9 mouse cellular contexts compared by ENCODE assay signal in genomic region chr11:118957070-118957471, GRCm38 (mm10). TPM values are rescaled to one million over a fixed set of nuclear protein-coding genes. Genes with fewer than 3 reads are reported as not detected.
A peak's percentile ranks its signal among the peaks of the same experiment; 100 is the strongest.
DNase-seq lines count a peak whose midpoint lies in the region; ATAC-seq and TF ChIP-seq lines count a peak whose summit lies in the region.
"Had no signal": no experiment of that assay in that cellular context is flagged by ENCODE, and none has a peak within 500 bp of the region (broad histone marks: within the 10 kb centered on the region; RNA-seq: fewer than 3 reads in every experiment).

No protein-coding gene starts in this region.

- H3K4me1 ChIP-seq in limb, embryonic 13.5 days, result peaks cover 38% of the 10 kb centered on the region
- peaks cover 21% of the 10 kb centered on the region; the same call in 1 of the 2 replicates for H3K4me1 ChIP-seq in limb, embryonic 10.5 days
- peaks cover 23% of the 10 kb centered on the region for H3K4me1 ChIP-seq in heart, embryonic 13.5 days
- H3K4me1 ChIP-seq in kidney, embryonic 14.5 days (ENCODE audit: control insufficient read depth, insufficient read depth, low read length), result no peaks in the 10 kb centered on the region

- H3K36me3 ChIP-seq in limb, embryonic 13.5 days, result no peaks in the 10 kb centered on the region
- no peaks in the 10 kb centered on the region for H3K36me3 ChIP-seq in limb, embryonic 10.5 days
- no peaks in the 10 kb centered on the region for H3K36me3 ChIP-seq in heart, embryonic 13.5 days
- H3K36me3 ChIP-seq in kidney, embryonic 14.5 days (ENCODE audit: control insufficient read depth, insufficient read depth, low read length), result no peaks in the 10 kb centered on the region

- no peaks in the 10 kb centered on the region for H3K27me3 ChIP-seq in limb, embryonic 13.5 days
- no peaks in the 10 kb centered on the region; the same call in 1 of the 2 replicates for H3K27me3 ChIP-seq in limb, embryonic 10.5 days (ENCODE audit: low read depth, poor library complexity, severe bottlenecking)
- H3K27me3 ChIP-seq in heart, embryonic 13.5 days (replicated peaks), result peaks cover 21% of the 10 kb centered on the region
- H3K27me3 ChIP-seq in kidney, embryonic 14.5 days (ENCODE audit: control insufficient read depth, insufficient read depth, low read length), result no peaks in the 10 kb centered on the region

- intact Hi-C loops in left cerebral cortex, adult 2 months (cut with DNase I), result no loop called here

- H3K9me3 ChIP-seq in limb, embryonic 13.5 days, result no peaks in the 10 kb centered on the region
- H3K9me3 ChIP-seq in limb, embryonic 10.5 days (replicated peaks), result no peaks in the 10 kb centered on the region
- no peaks in the 10 kb centered on the region for H3K9me3 ChIP-seq in heart, embryonic 13.5 days
- no peaks in the 10 kb centered on the region for H3K9me3 ChIP-seq in kidney, embryonic 14.5 days (ENCODE audit: control insufficient read depth, low read length)

- no peak for ATAC-seq in limb, embryonic 13.5 days (ENCODE audit: low FRiP score, low read depth)
- ATAC-seq in heart, embryonic 13.5 days (ENCODE audit: extremely low read depth, insufficient number of reproducible peaks, low FRiP score, low TSS enrichment), result peak; percentile 28; the same call in 1 of the 2 replicates
- no peak for ATAC-seq in kidney, embryonic 14.5 days (ENCODE audit: low FRiP score, low TSS enrichment)

- DNase-seq in limb, embryonic 10.5 days (ENCODE audit: low spot score), result no peak
- peak; percentile 13 for DNase-seq in fibroblast of lung, adult 2 months (ENCODE audit: low read depth)
- peak; percentile 62 to 64 for DNase-seq in left cerebral cortex, adult 2 months (ENCODE audit: extremely low spot score in 1 of 2, low spot score in 2 of 2)
- DNase-seq in right cerebral cortex, adult 18-20 months, result peak; percentile 64
- no peak for DNase-seq in embryo, embryonic 11 days

- no peak overlapping the region; the same call in 1 of the 2 replicates for H3K4me2 ChIP-seq in limb, embryonic 13.5 days (replicated peaks)
- peak overlapping the region; percentile 53 for H3K4me2 ChIP-seq in heart, embryonic 13.5 days
- no peak overlapping the region for H3K4me2 ChIP-seq in kidney, embryonic 14.5 days (replicated peaks; ENCODE audit: low read depth, low read length)

- TF ChIP-seq CTCF in left cerebral cortex, adult 2 months (IDR thresholded peaks at IDR 0.05), result no peak

- H3K9ac ChIP-seq in limb, embryonic 13.5 days, result no peak overlapping the region
- peak overlapping the region; percentile 37; the same call in 1 of the 2 replicates for H3K9ac ChIP-seq in heart, embryonic 13.5 days
- H3K9ac ChIP-seq in kidney, embryonic 14.5 days (ENCODE audit: low read depth, low read length), result no peak overlapping the region

- no peak overlapping the region for H3K4me3 ChIP-seq in limb, embryonic 13.5 days
- no peak overlapping the region for H3K4me3 ChIP-seq in limb, embryonic 10.5 days
- H3K4me3 ChIP-seq in heart, embryonic 13.5 days, result no peak overlapping the region; the same call in 1 of the 2 replicates
- no peak overlapping the region for H3K4me3 ChIP-seq in left cerebral cortex, adult 2 months
- no peak overlapping the region for H3K4me3 ChIP-seq in kidney, embryonic 14.5 days (ENCODE audit: low read length)

- H3K27ac ChIP-seq in limb, embryonic 13.5 days, result peak overlapping the region; percentile 48; the same call in 1 of the 2 replicates
- H3K27ac ChIP-seq in limb, embryonic 10.5 days, result no peak overlapping the region
- H3K27ac ChIP-seq in heart, embryonic 13.5 days (replicated peaks), result peak overlapping the region; percentile 63
- no peak overlapping the region for H3K27ac ChIP-seq in left cerebral cortex, adult 2 months
- no peak overlapping the region for H3K27ac ChIP-seq in kidney, embryonic 14.5 days (ENCODE audit: low read depth, low read length)

- 44% methylated on average over 14 of the region's 14 CpGs for WGBS in limb, embryonic 13.5 days
- 74% methylated on average over 14 of the region's 14 CpGs for WGBS in limb, embryonic 10.5 days
- 34% methylated on average over 14 of the region's 14 CpGs for WGBS in heart, embryonic 13.5 days
- 73% methylated on average over 14 of the region's 14 CpGs for WGBS in kidney, embryonic 14.5 days

RNA-seq across cellular contexts. Expression of gene Enpp7, which starts 30.9 kb away (rescaled TPM):
- not detected in 2 replicates for polyA plus RNA-seq in limb, embryonic 13.5 days (2015; fragmentation: Nextera tagmentation; extraction: Ambion mirVana)
- polyA plus RNA-seq in limb, embryonic 10.5 days (2016; fragmentation: Nextera tagmentation; extraction: Ambion mirVana), result not detected in 2 replicates
- not detected in 2 replicates for polyA plus RNA-seq in heart, embryonic 13.5 days (2015; fragmentation: Nextera tagmentation; extraction: Ambion mirVana)
- total RNA-seq in left cerebral cortex, adult 2 months (2021), result not detected
- not detected in 2 replicates for polyA plus RNA-seq in kidney, embryonic 14.5 days (2014; fragmentation: Nextera tagmentation; extraction: Ambion mirVana)
- total RNA-seq: ES-E14 had no signal

RNA-seq across cellular contexts. Expression of gene Rbfox3, which starts 45.7 kb away (rescaled TPM):
- polyA plus RNA-seq in limb, embryonic 13.5 days (2015; fragmentation: Nextera tagmentation; extraction: Ambion mirVana), result 0.93 and 1.2 TPM in 2 replicates
- 1.4 and 1.7 TPM in 2 replicates for polyA plus RNA-seq in limb, embryonic 10.5 days (2016; fragmentation: Nextera tagmentation; extraction: Ambion mirVana)
- polyA plus RNA-seq in heart, embryonic 13.5 days (2015; fragmentation: Nextera tagmentation; extraction: Ambion mirVana), result 0.13 and 0.20 TPM in 2 replicates
- 100 to 1,000 TPM; 345 to 353 TPM for total RNA-seq in left cerebral cortex, adult 2 months (2021)
- polyA plus RNA-seq in kidney, embryonic 14.5 days (2014; fragmentation: Nextera tagmentation; extraction: Ambion mirVana), result 0.37 and 0.50 TPM in 2 replicates

Comparison
In these comparisons a context has a peak if more than half of its experiments do, and no peak if none do; other contexts are left out.
1. H3K27ac ChIP-seq: peak in limb, embryonic 13.5 days (single experiment) and heart, embryonic 13.5 days (single experiment); none in limb, embryonic 10.5 days (single experiment), left cerebral cortex, adult 2 months (single experiment) and kidney, embryonic 14.5 days (single experiment).
2. DNase-seq: peak in fibroblast of lung, adult 2 months (single experiment), left cerebral cortex, adult 2 months (2 of 2) and right cerebral cortex, adult 18-20 months (single experiment); none in limb, embryonic 10.5 days (single experiment) and embryo, embryonic 11 days (single experiment).